Mouse (Mus musculus): ENCODE results near the gene Prss53.

Prss53 gene

DNA sequence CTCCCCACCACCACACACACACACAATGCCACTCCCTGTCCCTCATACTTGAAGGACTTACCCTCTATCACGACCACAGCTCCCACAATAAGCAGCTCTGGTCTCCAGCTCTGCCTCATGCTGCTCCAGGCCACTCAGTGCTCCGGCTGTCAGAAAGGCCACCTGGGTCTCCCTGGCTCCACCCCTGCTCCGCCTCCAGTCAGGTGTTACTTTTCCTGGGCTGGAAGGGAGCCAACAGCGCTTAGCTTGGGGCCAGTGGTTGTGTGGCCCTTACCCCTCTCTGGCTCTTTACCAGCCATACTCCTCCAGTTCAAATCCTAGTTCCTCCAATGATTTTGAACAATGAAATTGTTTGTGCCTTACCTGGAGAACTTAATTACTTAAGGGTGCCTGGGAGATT, at the start of gene Prss53:
Gene Prss53 (minus strand): TSS at position 173 of the 400 bp plus-strand sequence.
- in situ Hi-C loops (cut with MboI, MseI), result no loop called here

GRCm38 (mm10) chr7:127936216-127936884, 45.6 kb upstream of the Prss53 start:
- in situ Hi-C loops (cut with MboI, MseI), result no loop called here

- in situ Hi-C loops (cut with MboI, MseI), result no loop called here
Observed at GRCm38 (mm10) chr7:127935748-127936159, 45.0 kb upstream of the Prss53 start.

- in situ Hi-C loops (cut with MboI, MseI), result no loop called here
Observed at GRCm38 (mm10) chr7:127935028-127935722, 44.4 kb upstream of the Prss53 start.

DNA sequence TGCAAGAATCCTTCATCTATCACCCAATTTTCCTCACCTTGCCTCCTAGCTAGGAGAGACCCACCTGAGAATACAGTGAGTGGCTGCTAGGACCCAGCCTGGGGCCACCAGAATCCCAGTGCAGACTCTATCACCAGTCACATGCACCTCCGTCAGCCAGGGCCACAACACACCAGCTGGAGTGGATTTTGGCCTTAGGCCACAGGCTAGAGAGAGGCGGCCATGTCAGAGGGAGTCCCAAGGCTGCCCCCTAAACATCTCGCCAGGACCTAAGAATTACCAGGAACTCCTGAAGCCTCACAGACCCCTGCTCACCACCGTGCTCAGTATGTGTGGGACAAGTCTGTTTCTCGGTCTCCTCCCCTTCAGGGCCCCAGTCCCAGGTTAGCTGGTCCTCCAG, 43.3 kb upstream of the Prss53 start:
- in situ Hi-C loops (cut with MboI, MseI), result no loop called here

DNA sequence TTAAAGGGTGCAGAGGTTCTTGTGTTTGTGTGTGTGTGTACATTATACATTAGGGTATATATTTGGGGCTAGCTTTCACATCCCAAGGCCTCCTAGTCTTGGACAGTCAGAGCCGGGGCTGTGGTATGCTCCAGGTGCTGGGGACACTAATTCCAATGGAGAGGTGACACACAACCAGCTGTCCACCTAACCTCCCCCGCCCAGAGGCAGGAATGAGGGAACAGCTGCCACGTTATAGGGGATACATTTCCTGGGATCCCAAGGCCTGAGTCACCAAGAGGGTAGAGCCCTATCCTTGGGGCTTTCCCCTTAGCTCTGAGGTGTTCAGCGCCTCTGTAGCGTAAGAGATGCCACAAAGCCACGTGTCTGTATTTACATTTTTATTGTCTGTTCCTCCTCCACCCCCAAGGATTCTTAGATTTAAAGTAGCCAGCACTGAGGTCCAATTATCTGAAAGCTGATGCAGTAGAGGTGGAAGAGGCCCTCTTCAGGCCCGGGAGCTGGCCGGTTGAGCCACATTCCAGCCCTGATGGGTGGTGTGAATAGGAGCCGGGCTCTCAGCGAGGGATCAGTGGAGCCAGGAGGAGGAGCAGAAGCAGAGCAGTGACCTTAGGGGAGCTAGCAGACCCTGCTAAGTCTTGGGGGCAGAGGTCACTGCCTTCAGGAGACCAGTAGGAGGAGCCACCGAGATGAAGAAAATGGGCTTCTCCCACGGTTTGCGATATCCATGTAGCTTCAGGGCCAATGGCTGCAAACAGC, 41.7 kb upstream of the Prss53 start:
- in situ Hi-C loops (cut with MboI, MseI), result no loop called here

DNA sequence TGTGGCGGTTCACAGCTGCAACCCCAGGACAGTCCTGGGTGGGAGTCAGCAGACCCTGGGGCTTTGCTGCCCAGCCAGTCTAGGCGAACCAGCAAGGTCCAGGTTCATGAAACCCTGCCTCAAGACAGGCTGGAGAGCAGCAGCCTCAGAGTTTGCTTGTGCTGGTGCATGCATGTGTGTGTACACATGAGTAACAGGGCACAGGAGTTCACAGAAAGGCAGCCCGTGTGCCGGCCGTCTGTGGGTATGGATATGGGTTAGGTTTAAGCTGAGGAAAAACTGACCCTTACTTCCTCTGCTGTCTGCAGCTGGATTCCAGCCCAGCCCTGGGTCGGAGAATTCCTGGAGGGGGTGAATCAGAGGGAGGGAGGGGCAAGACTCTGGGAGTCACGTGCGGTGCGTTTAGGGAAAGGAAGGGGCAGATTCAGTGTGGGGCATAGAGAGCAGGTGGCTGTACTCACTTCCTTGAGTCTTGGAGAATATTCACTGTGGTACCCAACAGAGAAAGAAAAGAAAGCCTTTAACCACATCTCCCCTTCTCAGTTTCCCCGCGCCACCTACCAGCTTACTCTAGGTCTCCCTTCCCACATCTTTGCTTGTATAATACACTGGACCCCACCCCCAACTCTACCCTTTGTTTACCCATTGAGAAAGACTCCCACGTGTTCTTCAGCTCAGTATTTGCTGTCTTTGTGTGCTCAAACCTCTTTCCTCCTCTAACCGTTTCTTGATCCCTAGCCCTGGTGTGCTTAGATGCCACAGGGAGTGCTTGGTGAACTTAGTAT, 40.8 kb upstream of the Prss53 start:
- in situ Hi-C loops (cut with MboI, MseI), result no loop called here

GRCm38 (mm10) chr7:127930636-127931035, 39.9 kb upstream of the Prss53 start:
- in situ Hi-C loops (cut with MboI, MseI), result no loop called here

DNA sequence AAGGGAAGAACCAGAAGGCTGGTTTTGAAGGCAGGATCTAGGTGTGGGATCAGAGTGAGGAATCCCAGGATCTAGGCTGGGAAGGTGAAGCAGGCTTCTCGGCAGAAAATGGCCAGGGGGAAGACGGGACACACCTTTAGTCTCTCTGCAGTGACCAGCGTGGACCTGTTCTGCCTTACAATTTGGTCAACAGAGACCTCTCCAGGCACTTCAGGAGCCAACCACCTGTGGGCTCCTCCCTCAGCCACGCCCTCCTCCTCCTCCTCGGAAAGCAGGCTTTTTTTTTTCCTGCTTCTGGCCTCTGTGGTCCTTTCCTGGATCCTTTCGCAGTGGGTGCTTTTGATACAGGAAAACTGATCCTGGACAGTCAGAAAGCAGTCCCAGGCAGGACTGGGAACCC, 39.2 kb upstream of the Prss53 start, which contains the start of gene Prss8:
Gene Prss8 (minus strand): TSS at position 182 of the 400 bp plus-strand sequence.
- in situ Hi-C loops (cut with MboI, MseI), result no loop called here

GRCm38 (mm10) chr7:127928596-127928995, 37.8 kb upstream of the Prss53 start:
- in situ Hi-C loops (cut with MboI, MseI), result no loop called here

DNA sequence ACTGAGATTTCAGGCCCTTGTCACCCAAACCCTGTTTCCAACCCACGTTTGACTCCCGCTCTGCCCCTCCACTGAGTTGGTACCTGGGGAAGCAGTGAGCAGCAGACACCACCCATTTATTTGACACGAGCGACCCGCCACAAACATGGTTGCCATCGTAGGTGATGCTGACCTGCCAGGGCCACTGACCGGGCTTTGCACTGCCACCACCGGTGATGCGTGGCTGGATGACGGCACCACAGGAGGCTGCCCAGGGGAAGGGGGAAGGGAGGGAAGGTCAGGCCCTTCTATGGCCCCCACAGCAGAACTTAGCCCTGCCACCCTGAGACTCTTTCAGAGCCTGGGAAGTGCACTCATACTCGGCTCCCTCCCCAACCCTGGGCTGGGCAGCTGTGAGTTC, 37.0 kb upstream of the Prss53 start:
- in situ Hi-C loops (cut with MboI, MseI), result no loop called here

- in situ Hi-C loops (cut with MboI, MseI), result no loop called here
Observed at GRCm38 (mm10) chr7:127926846-127927245, 36.1 kb upstream of the Prss53 start.

DNA sequence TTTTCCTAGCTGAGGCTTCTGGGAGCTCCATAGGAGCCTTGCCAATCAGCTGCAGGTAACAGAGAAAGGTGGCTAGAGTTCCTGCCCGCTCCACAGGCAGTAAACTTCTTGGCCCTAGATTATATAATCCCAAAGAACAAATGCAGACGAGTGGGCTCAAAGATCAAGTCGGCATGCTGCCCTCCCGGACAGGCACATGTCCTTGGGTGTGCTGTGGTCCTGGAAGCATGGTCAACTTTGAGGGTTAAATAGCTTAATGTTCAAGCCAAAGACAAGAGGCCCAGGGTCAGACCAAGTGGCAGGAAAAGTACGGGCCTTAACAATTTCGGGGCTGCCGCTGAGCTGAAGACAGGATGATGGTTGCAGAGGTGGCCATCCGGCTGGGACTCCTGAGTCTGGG, 35.3 kb upstream of the Prss53 start:
- in situ Hi-C loops (cut with MboI, MseI), result no loop called here

DNA sequence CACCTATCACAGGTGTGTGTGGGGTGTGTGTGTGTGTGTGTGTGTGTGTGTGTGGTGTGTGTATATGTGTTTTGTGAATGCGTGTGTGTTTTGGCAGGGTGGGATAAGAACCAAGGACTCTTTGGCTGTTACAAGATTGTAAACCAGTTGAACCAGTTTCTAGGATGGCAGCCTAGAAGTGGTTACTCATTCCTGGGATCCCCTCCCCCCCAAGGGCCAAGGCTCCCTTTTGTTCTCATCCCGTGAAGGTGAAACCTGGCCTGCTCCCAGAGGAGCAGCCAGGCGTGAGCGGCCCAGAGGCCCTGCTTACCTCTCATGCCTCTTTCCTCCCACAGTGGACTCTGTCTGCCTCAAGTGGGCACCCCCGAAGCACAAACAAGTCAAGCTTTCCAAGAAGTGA, 34.5 kb upstream of the Prss53 start:
- in situ Hi-C loops (cut with MboI, MseI), result no loop called here

DNA sequence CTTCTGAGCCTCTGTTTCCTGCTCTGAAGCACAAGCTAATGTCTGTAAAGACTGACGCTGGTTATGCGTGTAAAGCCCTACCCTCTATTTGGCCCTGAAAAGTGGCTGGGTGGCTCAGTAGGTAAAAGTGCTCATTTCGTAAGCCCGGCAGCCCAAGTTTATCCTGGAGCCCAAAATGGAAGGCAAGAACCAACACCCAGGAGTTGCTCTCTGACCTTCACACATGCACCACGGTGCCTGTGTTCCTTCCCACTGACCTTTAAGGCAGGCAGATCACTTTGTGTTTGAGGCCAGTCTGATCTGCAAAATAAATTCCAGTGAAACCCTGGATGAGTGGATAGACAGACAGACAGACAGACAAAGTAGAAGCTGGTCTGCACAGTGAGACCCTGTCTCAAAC, 32.9 kb upstream of the Prss53 start:
- in situ Hi-C loops (cut with MboI, MseI), result no loop called here

DNA sequence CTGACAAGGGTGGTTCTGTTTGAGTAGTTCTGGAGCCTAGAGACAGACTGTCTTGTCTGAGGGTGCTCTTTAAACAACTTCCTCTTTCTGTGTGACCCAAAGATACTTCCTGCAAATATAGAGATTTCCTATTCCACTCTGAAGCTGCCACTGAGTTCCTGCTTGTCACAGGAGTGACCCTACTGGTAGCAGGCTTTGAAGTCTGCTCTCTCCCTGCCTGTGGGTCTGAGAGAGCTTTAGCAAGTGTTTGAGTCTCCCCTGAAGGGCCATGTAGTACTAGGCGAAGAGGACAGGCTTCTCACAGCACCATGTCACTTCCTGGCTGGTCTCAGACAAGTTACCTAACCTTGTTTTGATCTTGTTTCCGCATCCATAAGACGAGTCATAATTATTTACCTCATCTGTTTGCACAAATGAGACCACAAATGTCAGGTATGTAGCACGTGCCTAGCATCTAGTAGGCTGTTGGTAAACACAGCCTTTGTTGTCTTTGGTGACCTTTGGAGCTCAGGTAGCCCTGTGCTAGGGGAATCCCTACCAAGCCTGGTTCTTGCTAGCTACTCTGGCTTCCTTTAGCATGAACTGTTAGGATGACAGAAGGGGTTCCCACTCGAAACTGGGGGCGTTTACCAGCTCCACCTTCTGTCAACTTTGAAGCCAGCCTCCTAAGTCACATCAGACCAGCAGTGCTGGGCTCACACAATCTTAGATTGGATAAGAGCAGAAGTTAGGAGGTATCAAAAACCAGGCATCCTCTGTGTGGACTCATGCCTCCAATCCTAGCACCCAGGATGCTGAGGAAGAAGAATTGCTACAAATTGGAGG, 31.9 kb upstream of the Prss53 start:
- in situ Hi-C loops (cut with MboI, MseI), result no loop called here

- in situ Hi-C loops (cut with MboI, MseI), result no loop called here
Observed at GRCm38 (mm10) chr7:127921516-127921915, 30.7 kb upstream of the Prss53 start.

- in situ Hi-C loops (cut with MboI, MseI), result no loop called here
Observed at GRCm38 (mm10) chr7:127919290-127919689, 28.5 kb upstream of the Prss53 start.

DNA sequence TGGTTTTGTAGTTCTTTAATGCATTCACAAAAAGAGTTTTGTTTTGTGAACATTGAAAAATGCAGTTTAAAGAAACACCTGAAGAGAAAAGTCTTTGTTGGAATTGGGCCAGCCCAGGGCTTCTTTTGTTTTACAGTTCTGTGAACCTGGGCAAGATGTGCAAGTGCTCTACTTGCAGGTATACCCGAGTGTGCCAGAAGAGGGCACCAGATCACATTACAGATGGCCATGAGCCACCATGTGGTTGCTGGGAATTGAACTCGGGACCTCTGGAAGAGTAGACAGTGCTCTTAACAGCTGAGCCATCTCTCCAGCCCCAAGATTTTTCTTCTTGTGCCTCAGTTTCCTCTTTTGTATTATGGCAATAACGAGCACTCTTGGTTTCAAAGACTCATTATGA, 27.4 kb upstream of the Prss53 start:
- in situ Hi-C loops (cut with MboI, MseI), result no loop called here

GRCm38 (mm10) chr7:127915293-127915692, 24.5 kb upstream of the Prss53 start:
- in situ Hi-C loops (cut with MboI, MseI), result no loop called here

GRCm38 (mm10) chr7:127912938-127913337, 22.2 kb upstream of the Prss53 start:
- in situ Hi-C loops (cut with MboI, MseI), result no loop called here
